Mouse (Mus musculus) lung, embryonic 14.5 days (tissue): ENCODE measurements around the gene Fcrl6. TPM values are rescaled to one million over a fixed set of nuclear protein-coding genes. Genes with fewer than 3 reads are reported as not detected.

Experiments
- ATAC-seq: fragments of 200-750 bp; cut with Nextera tagmentation; 2 replicates; pipeline ENCODE4 v1.8.0; 2017; ENCODE audit warnings: mild to moderate bottlenecking, moderate TSS enrichment, moderate library complexity; ENCODE audit not compliant: insufficient read depth
- DNase-seq: peaks from one replicate; pipeline ENCODE4 v3.0.0-alpha.2; 2015
- H3K27ac ChIP-seq: fragments of 300-500 bp; sonication (generic); 2 replicates; pipeline ENCODE4 v1.5.1; 2014; ENCODE audit warnings: low read depth, mild to moderate bottlenecking, moderate library complexity
- H3K27me3 ChIP-seq: fragments of 300-500 bp; sonication (generic); 2 replicates; pipeline ENCODE4 v1.6.1; 2014; ENCODE audit warnings: low read length, control low read depth; ENCODE audit not compliant: insufficient read depth
- H3K36me3 ChIP-seq: fragments of 300-500 bp; sonication (generic); 2 replicates; pipeline ENCODE4 v1.6.1; 2014; ENCODE audit warnings: control low read depth; ENCODE audit not compliant: insufficient read depth
- H3K4me1 ChIP-seq: fragments of 300-500 bp; sonication (generic); 2 replicates; pipeline ENCODE4 v1.6.1; 2014; ENCODE audit warnings: antibody characterized with exemption, control low read depth; ENCODE audit not compliant: insufficient read depth
- H3K4me2 ChIP-seq: fragments of 300-500 bp; sonication (generic); 2 replicates; pipeline ENCODE4 v1.6.1; 2014; ENCODE audit warnings: mild to moderate bottlenecking
- H3K4me3 ChIP-seq: fragments of 300-500 bp; sonication (generic); 2 replicates; pipeline ENCODE4 v1.5.1; 2014; ENCODE audit warnings: low read depth, low read length
- H3K9ac ChIP-seq: fragments of 300-500 bp; sonication (generic); 2 replicates; pipeline ENCODE4 v1.6.1; 2014
- H3K9me3 ChIP-seq: fragments of 300-500 bp; sonication (generic); 2 replicates; pipeline ENCODE4 v1.6.1; 2016; ENCODE audit warnings: low read depth, low read length, control low read depth
- CTCF ChIP-seq: IDR thresholded peaks from 2 replicates; pipeline ENCODE4 v1.5.1; 2016; ENCODE audit warnings: antibody characterized with exemption, low read depth
- whole genome bisulfite sequencing: fragments of 180-500 bp; shearing (Covaris S2); extraction: QIAGEN DNeasy Blood & Tissue Kit; methylation state at CpG from one replicate; pipeline ENCODE4 v1.1.7; 2014; 5-methylcytosine and 5-hydroxymethylcytosine counted together
- polyA plus RNA-seq: library from polyadenylated mRNA; unstranded; fragments of >200 nt; fragmentation: Nextera tagmentation; extraction: Ambion mirVana; gene quantifications from 2 replicates; pipeline ENCODE4 v1.2.1, GENCODE M21; 2014

The Fcrl6 gene
- polyA plus RNA-seq, 1 experiment from 2014 or later = not detected

- DNase-seq = no peak
- Histone ChIP-seq H3K27ac (no peak overlapping the region), H3K4me3 (peak overlapping the region; percentile 61), H3K4me1 (peaks cover 3% of the 10 kb centered on the region; the same call in 1 of the 2 replicates), H3K9ac (peak overlapping the region; percentile 58), H3K36me3 (no peaks in the 10 kb centered on the region), H3K27me3 (peaks cover 35% of the 10 kb centered on the region), H3K9me3 (no peaks in the 10 kb centered on the region), H3K4me2 (peak overlapping the region; percentile 99)
- no peak for TF ChIP-seq CTCF
- WGBS = 3% methylated on average over 10 of the region's 10 CpGs
- no peak for ATAC-seq
Measured at GRCm38 (mm10) chr1:172563465-172563828, 38.9 kb downstream of the Fcrl6 start.

GRCm38 (mm10) chr1:172562641-172563464 lies 39.5 kb downstream of the Fcrl6 start:
- H3K4me2 ChIP-seq = peak overlapping the region; percentile 99
- H3K27ac ChIP-seq = no peak overlapping the region
- H3K36me3 ChIP-seq = no peaks in the 10 kb centered on the region
- H3K27me3 ChIP-seq = peaks cover 35% of the 10 kb centered on the region
- DNase-seq (peak; percentile 86), ATAC-seq (peak; percentile 84)
- H3K4me3 ChIP-seq = peak overlapping the region; percentile 61
- peaks cover 3% of the 10 kb centered on the region; the same call in 1 of the 2 replicates for H3K4me1 ChIP-seq
- peak; percentile 82 for TF ChIP-seq CTCF
- peak overlapping the region; percentile 58 for H3K9ac ChIP-seq
- H3K9me3 ChIP-seq = no peaks in the 10 kb centered on the region
- under 1% methylated on average over 64 of the region's 66 CpGs for WGBS

- no peak for DNase-seq
- H3K27me3 ChIP-seq = peaks cover 4% of the 10 kb centered on the region; the same call in 1 of the 2 replicates
- peaks cover 6% of the 10 kb centered on the region; the same call in 1 of the 2 replicates for H3K4me1 ChIP-seq
- no peak within 1 kb of the TSS for H3K27ac ChIP-seq
- no peak for ATAC-seq
- no peak for TF ChIP-seq CTCF
- no peak within 1 kb of the TSS for H3K4me3 ChIP-seq
- no peaks in the 10 kb centered on the region for H3K36me3 ChIP-seq
- WGBS = 69% methylated on average over 11 of the region's 11 CpGs
- H3K9ac ChIP-seq = no peak within 1 kb of the TSS
- no peak within 1 kb of the TSS for H3K4me2 ChIP-seq
- no peaks in the 10 kb centered on the region for H3K9me3 ChIP-seq
Measured at GRCm38 (mm10) chr1:172555638-172556037, 46.7 kb downstream of the Fcrl6 start, which contains the start of gene Vsig8. Vsig8 (plus strand) TSS chr1:172555938.

GRCm38 (mm10) chr1:172552623-172553022 lies 49.7 kb downstream of the Fcrl6 start:
- H3K9me3 ChIP-seq = no peaks in the 10 kb centered on the region
- no peaks in the 10 kb centered on the region for H3K36me3 ChIP-seq
- no peak overlapping the region for H3K4me3 ChIP-seq
- no peak overlapping the region for H3K4me2 ChIP-seq
- WGBS = 58% methylated on average over 1 of the region's 1 CpGs
- no peak for TF ChIP-seq CTCF
- H3K9ac ChIP-seq = no peak overlapping the region
- ATAC-seq (no peak), DNase-seq (peak; percentile 8)
- H3K27ac ChIP-seq = no peak overlapping the region; the same call in 1 of the 2 replicates
- H3K4me1 ChIP-seq = peaks cover 7% of the 10 kb centered on the region; the same call in 1 of the 2 replicates
- H3K27me3 ChIP-seq = 0 out of 2 replicates have a peak, but pooled peaks cover 3% of the 10 kb centered on the region

- no peaks in the 10 kb centered on the region for H3K36me3 ChIP-seq
- 0 out of 2 replicates have a peak, but pooled peaks cover 3% of the 10 kb centered on the region for H3K27me3 ChIP-seq
- H3K4me3 ChIP-seq = peak overlapping the region; percentile 34; the same call in 1 of the 2 replicates
- no peak for TF ChIP-seq CTCF
- no peaks in the 10 kb centered on the region for H3K9me3 ChIP-seq
- peak overlapping the region; percentile 65 for H3K4me2 ChIP-seq
- H3K4me1 ChIP-seq = peaks cover 7% of the 10 kb centered on the region; the same call in 1 of the 2 replicates
- no peak overlapping the region; the same call in 1 of the 2 replicates for H3K9ac ChIP-seq
- 25% methylated on average over 7 of the region's 7 CpGs for WGBS
- ATAC-seq = no peak
- H3K27ac ChIP-seq = no peak overlapping the region
- DNase-seq = peak; percentile 25
Measured at GRCm38 (mm10) chr1:172551009-172551408, 51.3 kb downstream of the Fcrl6 start.

GRCm38 (mm10) chr1:172550551-172550951 lies 51.8 kb downstream of the Fcrl6 start:
- Histone ChIP-seq H3K27ac (no peak overlapping the region; the same call in 1 of the 2 replicates), H3K4me2 (peak overlapping the region; percentile 65), H3K36me3 (no peaks in the 10 kb centered on the region), H3K9me3 (no peaks in the 10 kb centered on the region), H3K27me3 (0 out of 2 replicates have a peak, but pooled peaks cover 3% of the 10 kb centered on the region), H3K4me3 (peak overlapping the region; percentile 34), H3K9ac (peak overlapping the region; percentile 38), H3K4me1 (peaks cover 7% of the 10 kb centered on the region; the same call in 1 of the 2 replicates)
- 2% methylated on average over 8 of the region's 8 CpGs for WGBS
- TF ChIP-seq CTCF = no peak
- peak; percentile 87 for ATAC-seq
- DNase-seq = peak; percentile 73

- Histone ChIP-seq H3K27ac (no peak overlapping the region), H3K27me3 (0 out of 2 replicates have a peak, but pooled peaks cover 3% of the 10 kb centered on the region), H3K4me3 (peak overlapping the region; percentile 34), H3K9me3 (no peaks in the 10 kb centered on the region), H3K4me1 (peaks cover 7% of the 10 kb centered on the region; the same call in 1 of the 2 replicates), H3K4me2 (peak overlapping the region; percentile 65), H3K9ac (peak overlapping the region; percentile 38), H3K36me3 (no peaks in the 10 kb centered on the region)
- 6% methylated on average over 8 of the region's 8 CpGs for WGBS
- no peak for TF ChIP-seq CTCF
- DNase-seq (no peak), ATAC-seq (no peak)
Measured at GRCm38 (mm10) chr1:172549717-172550116, 52.6 kb downstream of the Fcrl6 start.
